Mouse (Mus musculus) ES-Bruce4 (cell line): ENCODE data around the gene Rere. TPM values are rescaled to one million over a fixed set of nuclear protein-coding genes. Genes with fewer than 3 reads are reported as not detected.

Experiments used
- H3K27ac ChIP-seq: 2 replicates; pipeline ENCODE4 v1.5.1; 2012; ENCODE audit warnings: low read length, inconsistent platforms; ENCODE audit not compliant: insufficient read depth
- H3K27me3 ChIP-seq: 2 replicates; pipeline ENCODE4 v1.6.1; 2012; ENCODE audit warnings: mild to moderate bottlenecking, low read length, inconsistent platforms; ENCODE audit not compliant: control insufficient read depth, poor library complexity, insufficient read depth, severe bottlenecking
- H3K36me3 ChIP-seq: 2 replicates; pipeline ENCODE4 v1.6.1; 2012; ENCODE audit warnings: inconsistent platforms, mild to moderate bottlenecking, low read length, moderate library complexity; ENCODE audit not compliant: control insufficient read depth, poor library complexity, insufficient read depth, severe bottlenecking
- H3K4me1 ChIP-seq: one replicate; pipeline ENCODE4 v1.8.1; 2011; ENCODE audit warnings: low read length; ENCODE audit not compliant: control insufficient read depth, insufficient read depth
- H3K4me3 ChIP-seq: 2 replicates; pipeline ENCODE4 v1.5.1; 2011; ENCODE audit warnings: low read depth, mild to moderate bottlenecking, low read length
- H3K9ac ChIP-seq: 2 replicates; pipeline ENCODE4 v1.6.1; 2012; ENCODE audit warnings: low read depth, mild to moderate bottlenecking, inconsistent platforms; ENCODE audit not compliant: poor library complexity, severe bottlenecking
- H3K9me3 ChIP-seq: replicated peaks from 2 replicates; pipeline ENCODE4 v1.6.1; 2012; ENCODE audit warnings: mild to moderate bottlenecking, low read length, inconsistent platforms; ENCODE audit not compliant: control insufficient read depth, poor library complexity, insufficient read depth, severe bottlenecking
- CTCF ChIP-seq: IDR thresholded peaks from one replicate; pipeline ENCODE4 v1.8.1; 2011; ENCODE audit warnings: low read depth, low read length
- EP300 ChIP-seq: IDR thresholded peaks from 2 replicates; pipeline ENCODE4 v1.6.1; 2011; ENCODE audit warnings: low read depth, low read length; ENCODE audit not compliant: insufficient read depth
- POLR2A ChIP-seq: IDR thresholded peaks from one replicate; pipeline ENCODE4 v1.8.1; 2011; ENCODE audit warnings: low read length; ENCODE audit not compliant: insufficient read depth
- polyA plus RNA-seq: library from polyadenylated mRNA; stranded (reverse); fragments of >200 nt; gene quantifications from 2 replicates; pipeline ENCODE4 v1.2.4, GENCODE M21; 2011; ENCODE audit warnings: low read depth; ENCODE audit not compliant: missing spikeins, insufficient read depth, insufficient read length

The Rere gene
- polyA plus RNA-seq, 1 experiment: 77.3 TPM

- Histone ChIP-seq H3K4me1 (peaks cover 8% of the 10 kb centered on the region), H3K27me3 (no peaks in the 10 kb centered on the region), H3K4me3 (peak within 1 kb of the TSS; percentile 99), H3K9me3 (no peaks in the 10 kb centered on the region), H3K9ac (peak within 1 kb of the TSS; percentile 81), H3K27ac (peak within 1 kb of the TSS; percentile 69), H3K36me3 (peaks cover 28% of the 10 kb centered on the region)
- TF ChIP-seq EP300: peak; percentile 33; the same call in 1 of the 2 replicates
- no peak for TF ChIP-seq CTCF
- peak; percentile 92 for TF ChIP-seq POLR2A
Measured at GRCm38 (mm10) chr4:150236521-150237481, 44.6 kb upstream of the Rere start, which contains the start of gene Eno1. Gene Eno1, plus strand, starts transcription at chr4:150236721.

GRCm38 (mm10) chr4:150237636-150238361 lies 43.6 kb upstream of the Rere start:
- H3K4me1 ChIP-seq: peaks cover 8% of the 10 kb centered on the region
- TF ChIP-seq POLR2A (no peak), EP300 (no peak), CTCF (no peak)
- no peaks in the 10 kb centered on the region for H3K27me3 ChIP-seq
- peak overlapping the region; percentile 81 for H3K9ac ChIP-seq
- peak overlapping the region; percentile 99 for H3K4me3 ChIP-seq
- peaks cover 38% of the 10 kb centered on the region for H3K36me3 ChIP-seq
- H3K9me3 ChIP-seq: no peaks in the 10 kb centered on the region
- peak overlapping the region; percentile 69 for H3K27ac ChIP-seq

- Histone ChIP-seq H3K4me1 (peaks cover 8% of the 10 kb centered on the region), H3K9ac (peak overlapping the region; percentile 81), H3K27ac (peak overlapping the region; percentile 77), H3K36me3 (peaks cover 46% of the 10 kb centered on the region), H3K9me3 (no peaks in the 10 kb centered on the region), H3K4me3 (peak overlapping the region; percentile 99), H3K27me3 (no peaks in the 10 kb centered on the region)
- TF ChIP-seq EP300: no peak
- TF ChIP-seq POLR2A: no peak
- no peak for TF ChIP-seq CTCF
Measured at GRCm38 (mm10) chr4:150238433-150239086, 42.9 kb upstream of the Rere start.

GRCm38 (mm10) chr4:150239087-150239480 lies 42.4 kb upstream of the Rere start:
- Histone ChIP-seq H3K36me3 (peaks cover 51% of the 10 kb centered on the region), H3K27me3 (no peaks in the 10 kb centered on the region), H3K4me1 (peaks cover 8% of the 10 kb centered on the region), H3K9ac (peak overlapping the region; percentile 81), H3K9me3 (no peaks in the 10 kb centered on the region), H3K27ac (peak overlapping the region; percentile 77), H3K4me3 (peak overlapping the region; percentile 96)
- no peak for TF ChIP-seq CTCF
- no peak for TF ChIP-seq EP300
- TF ChIP-seq POLR2A: no peak

GRCm38 (mm10) chr4:150239503-150239902 lies 41.9 kb upstream of the Rere start:
- peak overlapping the region; percentile 77 for H3K27ac ChIP-seq
- peak overlapping the region; percentile 81 for H3K9ac ChIP-seq
- no peaks in the 10 kb centered on the region for H3K9me3 ChIP-seq
- peak overlapping the region; percentile 96 for H3K4me3 ChIP-seq
- H3K27me3 ChIP-seq: no peaks in the 10 kb centered on the region
- TF ChIP-seq EP300 (no peak), CTCF (no peak), POLR2A (no peak)
- peaks cover 8% of the 10 kb centered on the region for H3K4me1 ChIP-seq
- peaks cover 55% of the 10 kb centered on the region for H3K36me3 ChIP-seq
